Mouse (Mus musculus): Measurements from ENCODE around the gene Gm28360. TPM values are rescaled to one million over a fixed set of nuclear protein-coding genes. Genes with fewer than 3 reads are reported as not detected.
"Not testable (repeated sequence)": the region's sequence is repeated elsewhere in the genome, so short reads cannot be mapped to it uniquely, and the experiment has no call there.

Gm28360 gene
- not detected in 2 replicates for polyA plus RNA-seq (2012; ENCODE audit: insufficient read depth, insufficient read length, missing spikeins)

DNA sequence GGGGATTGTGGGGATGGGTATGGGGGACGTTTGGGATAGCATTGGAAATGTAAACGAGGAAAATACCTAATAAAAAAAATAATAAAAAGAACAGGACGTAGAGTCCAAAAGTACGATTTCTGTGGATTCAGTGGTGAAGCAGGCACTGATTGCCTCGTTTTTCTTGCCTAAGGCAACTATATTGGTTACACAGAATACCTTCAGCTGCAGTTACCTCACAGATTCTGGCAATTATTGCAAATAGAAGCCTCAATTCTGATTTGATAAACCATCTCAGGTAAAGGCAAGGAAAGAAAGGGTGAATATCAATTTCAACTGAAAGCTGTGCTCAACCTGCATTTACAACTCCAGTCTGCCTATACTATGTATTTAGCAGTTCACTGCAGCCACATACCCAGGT is at the start of gene Gm28360:
Gm28360 (plus strand) TSS at position 301 of the 400 bp plus-strand sequence.
- H3K4me3 ChIP-seq (ENCODE audit: insufficient read depth, low read length); H3K4me1 ChIP-seq (ENCODE audit: control insufficient read depth, insufficient read depth, low read length); H3K27ac ChIP-seq (ENCODE audit: insufficient read depth, low read depth, low read length): not testable (repeated sequence)

GRCm38 (mm10) chr1:117780833-117781232 is 49.0 kb upstream of the Gm28360 start, which contains the start of gene B020011L13Rik:
TSS of gene B020011L13Rik (plus strand) at chr1:117781133.
- not testable (repeated sequence) for H3K4me3 ChIP-seq (ENCODE audit: insufficient read depth, low read length); H3K4me1 ChIP-seq (ENCODE audit: control insufficient read depth, insufficient read depth, low read length)

GRCm38 (mm10) chr1:117816271-117816670 is 13.6 kb upstream of the Gm28360 start:
- not testable (repeated sequence) for H3K27ac ChIP-seq (ENCODE audit: insufficient read depth, low read depth, low read length); H3K4me3 ChIP-seq (ENCODE audit: insufficient read depth, low read length); H3K4me1 ChIP-seq (ENCODE audit: control insufficient read depth, insufficient read depth, low read length)

More at GRCm38 (mm10) chr1:117780833-117781232, 49.0 kb upstream of the Gm28360 start, which contains the start of gene B020011L13Rik:
- H3K27ac ChIP-seq (ENCODE audit: insufficient read depth, low read depth, low read length): not testable (repeated sequence)

GRCm38 (mm10) chr1:117851718-117852117 is 21.8 kb downstream of the Gm28360 start:
- H3K4me3 ChIP-seq (ENCODE audit: insufficient read depth, low read length); H3K27ac ChIP-seq (ENCODE audit: insufficient read depth, low read depth, low read length); H3K4me1 ChIP-seq (ENCODE audit: control insufficient read depth, insufficient read depth, low read length): not testable (repeated sequence)

Other genes with a start within 250 kb of the Gm28360 start
- gene Gm28363, start 132.9 kb upstream of the Gm28360 start, polyA plus RNA-seq (2012; ENCODE audit: insufficient read depth, insufficient read length, missing spikeins): not detected in 2 replicates
- gene B020011L13Rik, start 48.9 kb upstream of the Gm28360 start, polyA plus RNA-seq (2012; ENCODE audit: insufficient read depth, insufficient read length, missing spikeins): not detected in 2 replicates
- gene Gm28168, start 97.9 kb downstream of the Gm28360 start, polyA plus RNA-seq (2012; ENCODE audit: insufficient read depth, insufficient read length, missing spikeins): not detected in 2 replicates
- gene Gm7145, start 135.9 kb downstream of the Gm28360 start, polyA plus RNA-seq (2012; ENCODE audit: insufficient read depth, insufficient read length, missing spikeins): not detected in 2 replicates